Mouse (Mus musculus) brain, embryonic 14.5 days (tissue): ENCODE measurements around the gene Wdr5.

ENCODE experiments used
- CTCF ChIP-seq: fragments of 200-500 bp; IDR thresholded peaks from 2 replicates; pipeline ENCODE4 v1.5.1; 2012; ENCODE audit warnings: inconsistent platforms, mild to moderate bottlenecking, moderate library complexity, borderline replicate concordance; ENCODE audit not compliant: insufficient read depth, insufficient read length; ENCODE audit errors: extremely low read depth
- POLR2A ChIP-seq: fragments of 200-500 bp; IDR thresholded peaks from 2 replicates; pipeline ENCODE4 v1.6.1; 2012; ENCODE audit warnings: mild to moderate bottlenecking, inconsistent platforms, borderline replicate concordance; ENCODE audit not compliant: poor library complexity, insufficient read depth, insufficient read length, severe bottlenecking; ENCODE audit errors: extremely low read depth

DNA sequence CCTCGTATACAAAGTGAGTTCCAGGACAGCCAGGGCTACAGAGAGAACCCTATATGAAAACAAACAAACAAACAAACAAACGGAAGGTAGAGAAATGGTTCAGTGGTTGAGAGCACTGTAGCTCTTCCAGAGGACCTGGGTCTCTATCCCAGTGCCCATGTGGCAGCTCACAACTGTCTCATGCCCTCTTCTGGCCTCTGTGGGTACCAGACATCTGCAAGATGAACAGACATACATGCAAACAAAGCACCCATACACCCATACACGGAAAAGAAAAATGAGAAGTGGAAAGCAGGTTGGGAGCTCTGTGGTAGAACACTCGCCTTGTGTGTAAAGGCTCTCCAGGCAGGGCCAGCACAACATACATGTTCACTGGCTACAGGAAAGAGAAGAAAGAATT lies 34.6 kb upstream of the Wdr5 start:
- no peak for TF ChIP-seq CTCF
- no peak for TF ChIP-seq POLR2A
